Mouse (Mus musculus) lung, embryonic 14.5 days (tissue): Measurements from ENCODE around the gene Fam71a. TPM values are rescaled to one million over a fixed set of nuclear protein-coding genes. Genes with fewer than 3 reads are reported as not detected.

ENCODE experiments used
- ATAC-seq: fragments of 200-750 bp; cut with Nextera tagmentation; 2 replicates; pipeline ENCODE4 v1.8.0; 2017; ENCODE audit warnings: mild to moderate bottlenecking, moderate TSS enrichment, moderate library complexity; ENCODE audit not compliant: insufficient read depth
- DNase-seq: peaks from one replicate; pipeline ENCODE4 v3.0.0-alpha.2; 2015
- H3K27ac ChIP-seq: fragments of 300-500 bp; sonication (generic); 2 replicates; pipeline ENCODE4 v1.5.1; 2014; ENCODE audit warnings: low read depth, mild to moderate bottlenecking, moderate library complexity
- H3K27me3 ChIP-seq: fragments of 300-500 bp; sonication (generic); 2 replicates; pipeline ENCODE4 v1.6.1; 2014; ENCODE audit warnings: low read length, control low read depth; ENCODE audit not compliant: insufficient read depth
- H3K36me3 ChIP-seq: fragments of 300-500 bp; sonication (generic); 2 replicates; pipeline ENCODE4 v1.6.1; 2014; ENCODE audit warnings: control low read depth; ENCODE audit not compliant: insufficient read depth
- H3K4me1 ChIP-seq: fragments of 300-500 bp; sonication (generic); 2 replicates; pipeline ENCODE4 v1.6.1; 2014; ENCODE audit warnings: antibody characterized with exemption, control low read depth; ENCODE audit not compliant: insufficient read depth
- H3K4me2 ChIP-seq: fragments of 300-500 bp; sonication (generic); 2 replicates; pipeline ENCODE4 v1.6.1; 2014; ENCODE audit warnings: mild to moderate bottlenecking
- H3K4me3 ChIP-seq: fragments of 300-500 bp; sonication (generic); 2 replicates; pipeline ENCODE4 v1.5.1; 2014; ENCODE audit warnings: low read depth, low read length
- H3K9ac ChIP-seq: fragments of 300-500 bp; sonication (generic); 2 replicates; pipeline ENCODE4 v1.6.1; 2014
- H3K9me3 ChIP-seq: fragments of 300-500 bp; sonication (generic); 2 replicates; pipeline ENCODE4 v1.6.1; 2016; ENCODE audit warnings: low read depth, low read length, control low read depth
- CTCF ChIP-seq: IDR thresholded peaks from 2 replicates; pipeline ENCODE4 v1.5.1; 2016; ENCODE audit warnings: antibody characterized with exemption, low read depth
- WGBS: fragments of 180-500 bp; shearing (Covaris S2); extraction: QIAGEN DNeasy Blood & Tissue Kit; methylation state at CpG from one replicate; pipeline ENCODE4 v1.1.7; 2014; 5-methylcytosine and 5-hydroxymethylcytosine counted together
- polyA plus RNA-seq: library from polyadenylated mRNA; unstranded; fragments of >200 nt; fragmentation: Nextera tagmentation; extraction: Ambion mirVana; gene quantifications from 2 replicates; pipeline ENCODE4 v1.2.1, GENCODE M21; 2014

Gene Fam71a
- polyA plus RNA-seq, 1 experiment from 2014 or later = not detected

DNA sequence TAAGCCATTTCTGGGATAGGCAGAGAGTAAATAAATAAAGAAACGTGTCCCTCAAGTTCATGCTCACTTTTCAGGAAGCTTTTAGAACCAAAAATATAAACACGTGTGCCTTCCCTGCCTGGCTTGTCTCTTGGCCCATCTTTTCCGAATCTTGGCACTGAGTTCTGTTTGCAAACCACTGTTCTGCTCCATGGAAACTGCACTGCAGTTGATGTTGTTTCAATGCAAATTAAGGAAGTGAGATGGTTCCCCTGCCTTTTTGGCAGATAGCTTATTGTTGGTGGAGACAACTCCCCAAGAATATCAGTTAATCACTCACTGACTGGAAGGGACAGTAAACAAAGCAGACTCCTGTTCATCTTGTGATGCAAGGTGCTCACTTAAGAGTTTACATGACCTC, 41.9 kb downstream of the Fam71a start:
- TF ChIP-seq CTCF = no peak
- Histone ChIP-seq H3K9me3 (no peaks in the 10 kb centered on the region), H3K4me2 (no peak overlapping the region), H3K9ac (no peak overlapping the region), H3K36me3 (no peaks in the 10 kb centered on the region), H3K4me1 (no peaks in the 10 kb centered on the region), H3K27me3 (no peaks in the 10 kb centered on the region), H3K4me3 (no peak overlapping the region), H3K27ac (no peak overlapping the region)
- DNase-seq (peak; percentile 17), ATAC-seq (no peak)
- WGBS = 44% methylated on average over 3 of the region's 3 CpGs

DNA sequence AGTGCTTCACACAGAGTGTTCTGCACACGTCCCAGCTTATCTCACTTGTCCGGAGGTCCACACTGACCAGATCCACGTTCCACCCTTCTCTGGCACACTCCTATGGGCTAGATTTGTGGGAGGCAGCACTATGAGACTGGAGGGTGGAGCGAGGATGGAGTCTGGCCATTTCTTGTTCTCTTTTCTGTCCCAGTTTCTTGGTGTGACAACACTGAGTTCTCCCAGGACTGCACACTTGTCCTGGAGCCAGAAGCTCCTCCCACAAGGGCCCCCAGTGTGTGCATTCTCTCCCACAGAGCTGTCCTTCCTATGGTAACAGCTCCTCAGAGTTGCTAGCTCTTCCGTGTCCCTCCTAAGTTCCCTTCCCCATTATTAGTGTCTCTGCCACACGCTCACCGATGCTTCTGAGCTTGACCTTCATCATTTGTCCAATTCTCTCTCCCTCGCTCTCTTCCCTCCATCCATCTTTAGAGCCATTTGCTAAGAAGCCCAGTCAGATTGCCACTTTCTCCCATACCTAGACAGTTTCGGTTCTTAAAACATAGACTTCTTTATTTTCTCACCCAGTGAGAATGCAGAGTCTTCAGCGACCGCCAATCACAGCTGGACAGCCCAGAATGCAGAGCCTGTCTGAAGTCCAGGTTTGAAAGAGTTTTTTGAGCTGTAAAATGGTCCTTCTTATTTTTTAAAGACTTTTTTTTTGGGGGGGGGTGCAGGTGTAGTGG, 48.9 kb downstream of the Fam71a start:
- no peak for DNase-seq
- no peaks in the 10 kb centered on the region for H3K4me1 ChIP-seq
- no peak overlapping the region for H3K9ac ChIP-seq
- H3K36me3 ChIP-seq = no peaks in the 10 kb centered on the region
- no peak for ATAC-seq
- no peak overlapping the region for H3K4me2 ChIP-seq
- 78% methylated on average over 11 of the region's 11 CpGs for WGBS
- H3K27ac ChIP-seq = no peak overlapping the region
- TF ChIP-seq CTCF = no peak
- no peaks in the 10 kb centered on the region for H3K9me3 ChIP-seq
- H3K4me3 ChIP-seq = no peak overlapping the region
- no peaks in the 10 kb centered on the region for H3K27me3 ChIP-seq

DNA sequence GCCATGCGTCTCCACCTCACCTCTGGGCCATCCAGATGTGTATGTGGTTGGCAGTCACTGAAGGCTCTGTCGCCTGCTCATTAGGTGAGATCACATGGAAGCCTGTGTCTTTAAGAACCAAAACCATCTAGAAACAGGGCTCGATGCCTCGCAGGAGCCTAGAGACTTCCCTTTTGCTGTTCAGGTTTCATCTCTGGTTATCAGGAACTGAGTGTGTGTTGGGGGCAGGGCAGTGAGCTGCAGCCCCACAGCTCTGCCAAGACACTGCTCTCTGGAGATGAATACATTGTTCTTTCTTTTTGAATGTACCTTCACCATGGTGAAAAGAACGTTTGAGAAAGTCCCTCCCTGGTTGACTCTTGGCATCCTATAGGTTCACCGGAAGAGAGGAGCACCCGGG, 49.7 kb downstream of the Fam71a start:
- Histone ChIP-seq H3K9ac (no peak overlapping the region), H3K4me1 (no peaks in the 10 kb centered on the region), H3K27me3 (no peaks in the 10 kb centered on the region), H3K4me2 (no peak overlapping the region), H3K27ac (no peak overlapping the region), H3K36me3 (no peaks in the 10 kb centered on the region), H3K4me3 (no peak overlapping the region), H3K9me3 (no peaks in the 10 kb centered on the region)
- TF ChIP-seq CTCF = no peak
- 63% methylated on average over 7 of the region's 7 CpGs for WGBS
- DNase-seq = no peak
- no peak for ATAC-seq

Other genes starting within 250 kb of the Fam71a start
- gene Angel2, start 239.7 kb downstream of the Fam71a start, polyA plus RNA-seq = 45.3 and 47.6 TPM in 2 replicates
- 38.1 and 40.6 TPM in 2 replicates for gene Vash2, start 185.5 kb downstream of the Fam71a start, polyA plus RNA-seq
- 8.4 and 9.9 TPM in 2 replicates for gene Flvcr1, start 138.7 kb downstream of the Fam71a start, polyA plus RNA-seq
- not detected in 2 replicates for gene Spata45, start 128.2 kb downstream of the Fam71a start, polyA plus RNA-seq
- gene Tatdn3, start 101.9 kb downstream of the Fam71a start, polyA plus RNA-seq = 12.7 and 15.2 TPM in 2 replicates
- gene Nsl1, start 101.8 kb downstream of the Fam71a start, polyA plus RNA-seq = 30.1 and 30.5 TPM in 2 replicates
- gene Batf3, start 67.0 kb downstream of the Fam71a start, polyA plus RNA-seq = 14.2 and 15.0 TPM in 2 replicates
- gene Atf3, start 53.2 kb upstream of the Fam71a start, polyA plus RNA-seq = 3.7 and 4.5 TPM in 2 replicates
- 116 and 117 TPM in 2 replicates for gene Nenf, start 153.4 kb upstream of the Fam71a start, polyA plus RNA-seq
- gene Tmem206, start 161.1 kb upstream of the Fam71a start, polyA plus RNA-seq = 22.7 TPM in 2 replicates
- 40.8 and 42.7 TPM in 2 replicates for gene Ppp2r5a, start 238.5 kb upstream of the Fam71a start, polyA plus RNA-seq